Mouse (Mus musculus): ENCODE results near the gene Efcab2.
"Not testable (repeated sequence)": the region's sequence is repeated elsewhere in the genome, so short reads cannot be mapped to it uniquely, and the experiment has no call there.

Gene Efcab2

GRCm38 (mm10) chr1:178401960-178402359 lies 3.9 kb upstream of the Efcab2 start:
- DNase-seq (ENCODE audit: low read depth) = no peak

- peak; percentile 74 for DNase-seq (ENCODE audit: low read depth)
These were observed 407 bp upstream of the Efcab2 start for GRCm38 (mm10) chr1:178405445-178405911.

GRCm38 (mm10) chr1:178406765-178407645 lies 1.1 kb downstream of the Efcab2 start:
- DNase-seq (ENCODE audit: low read depth) = no peak

GRCm38 (mm10) chr1:178407651-178408050 lies 1.8 kb downstream of the Efcab2 start:
- DNase-seq (ENCODE audit: low read depth) = no peak

GRCm38 (mm10) chr1:178408901-178409361 lies 3.0 kb downstream of the Efcab2 start:
- no peak for DNase-seq (ENCODE audit: low read depth)

GRCm38 (mm10) chr1:178413367-178413766 lies 7.5 kb downstream of the Efcab2 start:
- DNase-seq (ENCODE audit: low read depth) = not testable (repeated sequence)

- DNase-seq (ENCODE audit: low read depth) = no peak
These were observed 13.7 kb downstream of the Efcab2 start for GRCm38 (mm10) chr1:178419608-178420007.

- no peak for DNase-seq (ENCODE audit: low read depth)
These were observed 17.8 kb downstream of the Efcab2 start for GRCm38 (mm10) chr1:178423662-178424061.

GRCm38 (mm10) chr1:178431619-178432444 lies 25.9 kb downstream of the Efcab2 start:
- no peak for DNase-seq (ENCODE audit: low read depth)

GRCm38 (mm10) chr1:178433619-178434018 lies 27.7 kb downstream of the Efcab2 start:
- DNase-seq (ENCODE audit: low read depth) = no peak

GRCm38 (mm10) chr1:178444407-178444806 lies 38.5 kb downstream of the Efcab2 start:
- no peak for DNase-seq (ENCODE audit: low read depth)

- no peak for DNase-seq (ENCODE audit: low read depth)
These were observed 41.2 kb downstream of the Efcab2 start for GRCm38 (mm10) chr1:178447036-178447435.

- peak; percentile 34 for DNase-seq (ENCODE audit: low read depth)
These were observed 42.4 kb downstream of the Efcab2 start for GRCm38 (mm10) chr1:178448271-178448744.

GRCm38 (mm10) chr1:178449172-178449571 lies 43.3 kb downstream of the Efcab2 start:
- DNase-seq (ENCODE audit: low read depth) = peak; percentile 79

GRCm38 (mm10) chr1:178449933-178450332 lies 44.0 kb downstream of the Efcab2 start:
- no peak for DNase-seq (ENCODE audit: low read depth)

GRCm38 (mm10) chr1:178454125-178454524 lies 48.2 kb downstream of the Efcab2 start:
- no peak for DNase-seq (ENCODE audit: low read depth)

GRCm38 (mm10) chr1:178455120-178455519 lies 49.2 kb downstream of the Efcab2 start:
- no peak for DNase-seq (ENCODE audit: low read depth)

GRCm38 (mm10) chr1:178458029-178458428 lies 52.1 kb downstream of the Efcab2 start:
- no peak for DNase-seq (ENCODE audit: low read depth)

GRCm38 (mm10) chr1:178463712-178464111 lies 57.8 kb downstream of the Efcab2 start:
- peak; percentile 74 for DNase-seq (ENCODE audit: low read depth)

- DNase-seq (ENCODE audit: low read depth) = no peak
These were observed 58.3 kb downstream of the Efcab2 start for GRCm38 (mm10) chr1:178464140-178464539.

GRCm38 (mm10) chr1:178467594-178467993 lies 61.7 kb downstream of the Efcab2 start:
- DNase-seq (ENCODE audit: low read depth) = no peak

- peak; percentile 49 for DNase-seq (ENCODE audit: low read depth)
These were observed 62.4 kb downstream of the Efcab2 start for GRCm38 (mm10) chr1:178468280-178468679.
